Mouse (Mus musculus): ENCODE measurements around the gene Unkl.

Gene Unkl

GRCm38 (mm10) chr17:25255110-25255509, 66.9 kb downstream of the Unkl start:
- no peak for DNase-seq (ENCODE audit: low spot score)

DNA sequence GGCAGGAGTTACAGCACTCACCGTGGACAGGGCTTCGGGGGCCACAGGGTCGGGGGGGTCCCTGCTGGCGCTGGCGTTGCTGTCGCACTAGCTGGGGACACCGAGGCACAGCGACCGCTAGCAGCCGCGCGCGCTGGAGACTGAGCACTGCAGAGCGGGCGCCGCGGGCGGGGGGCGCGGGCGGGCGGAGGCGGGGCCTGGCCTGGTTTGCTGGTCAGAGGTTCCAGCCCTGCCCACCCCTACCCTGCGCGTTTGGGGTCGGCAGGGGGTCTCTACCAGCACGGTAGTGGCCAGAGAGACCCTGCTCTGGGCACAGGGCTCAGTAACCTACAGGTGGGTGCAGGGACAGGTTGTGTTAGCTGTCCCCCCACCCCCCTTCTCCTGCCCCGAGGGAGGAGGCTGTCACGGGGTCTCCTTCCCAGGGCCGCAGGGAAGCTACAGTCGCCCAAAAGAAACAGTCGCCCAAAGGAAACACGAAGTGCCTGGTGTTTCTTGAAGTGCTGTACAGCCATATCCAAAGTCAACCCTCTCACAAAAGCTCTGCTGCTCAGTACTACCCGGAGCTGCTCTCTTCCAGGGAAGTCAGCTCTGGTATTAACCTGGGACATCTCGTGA, 68.0 kb downstream of the Unkl start, which contains the start of gene Baiap3:
TSS of gene Baiap3 (minus strand) at position 225 of the 615 bp plus-strand sequence.
- no peak for DNase-seq (ENCODE audit: low spot score)

- DNase-seq (ENCODE audit: low spot score) = peak; percentile 63
Measured at GRCm38 (mm10) chr17:25257804-25258261, 69.6 kb downstream of the Unkl start.

- peak; percentile 73 for DNase-seq (ENCODE audit: low spot score)
Measured at GRCm38 (mm10) chr17:25264453-25264852, 76.3 kb downstream of the Unkl start.

DNA sequence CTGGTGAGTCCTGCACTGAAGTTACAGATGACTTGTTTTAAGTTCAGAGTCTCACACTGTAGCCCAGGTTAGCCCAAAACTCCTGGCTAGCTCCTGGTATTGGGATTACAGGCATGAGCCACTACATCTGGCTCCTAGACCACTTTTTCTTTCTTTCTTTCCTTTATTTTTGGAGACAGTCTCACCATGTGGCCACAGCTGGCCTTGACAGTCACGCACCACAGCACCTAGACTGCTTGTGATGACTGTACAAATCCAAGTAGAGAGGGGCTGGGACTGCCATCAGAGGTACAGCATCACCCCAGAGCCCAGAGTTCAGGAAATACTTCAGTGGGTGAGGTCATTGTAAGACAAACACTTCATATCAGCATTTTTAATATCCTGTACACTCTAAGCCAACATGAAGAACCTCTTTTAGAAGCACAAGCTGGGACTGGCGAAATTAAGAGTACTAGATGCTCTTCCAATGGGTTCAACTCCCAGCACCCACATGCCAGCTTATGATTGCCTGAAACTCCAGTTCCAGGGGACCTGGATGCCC, 82.7 kb downstream of the Unkl start:
- no peak for DNase-seq (ENCODE audit: low spot score)

GRCm38 (mm10) chr17:25272326-25272725, 84.1 kb downstream of the Unkl start:
- DNase-seq (ENCODE audit: low spot score) = peak; percentile 58

DNA sequence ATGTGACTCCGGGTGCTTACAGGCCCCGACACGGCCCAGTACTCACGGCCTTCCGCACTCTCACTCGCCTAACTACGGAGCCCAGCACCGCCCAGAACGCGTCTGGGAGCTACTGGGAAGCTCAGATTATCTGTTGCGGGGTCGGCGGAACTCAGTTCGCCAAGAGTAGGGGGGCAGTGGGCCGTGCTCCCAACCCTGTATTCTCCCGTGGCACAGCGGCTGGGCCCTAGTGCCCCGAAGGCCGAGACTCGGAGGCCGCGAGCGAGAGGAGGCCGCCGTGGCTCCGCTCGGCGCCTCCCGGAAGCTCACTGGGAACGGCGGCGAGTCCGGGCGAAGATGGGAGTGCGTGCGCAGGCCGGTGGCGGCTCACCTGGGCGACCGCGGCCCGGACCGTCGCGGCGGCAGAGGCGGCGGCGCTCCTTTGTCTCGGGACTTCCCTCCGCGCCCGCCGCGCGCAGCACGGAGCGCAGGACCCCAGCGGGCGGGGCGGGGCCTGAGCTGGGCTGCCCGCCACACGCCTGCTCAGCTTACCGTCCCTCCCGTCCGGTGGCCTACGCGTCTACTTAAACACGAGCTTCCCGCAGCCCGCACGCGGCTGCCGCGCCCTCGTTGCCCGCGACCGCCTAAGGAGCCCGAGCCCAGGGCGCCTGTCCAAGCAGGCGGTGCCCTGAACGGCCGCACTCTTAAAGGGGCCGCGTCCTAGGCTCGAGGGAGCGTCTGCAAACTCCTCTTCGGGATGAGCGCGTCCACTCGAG, 84.9 kb downstream of the Unkl start:
- DNase-seq (ENCODE audit: low spot score) = peak; percentile 93

GRCm38 (mm10) chr17:25273706-25274501, 85.7 kb downstream of the Unkl start:
- DNase-seq (ENCODE audit: low spot score) = peak; percentile 99

DNA sequence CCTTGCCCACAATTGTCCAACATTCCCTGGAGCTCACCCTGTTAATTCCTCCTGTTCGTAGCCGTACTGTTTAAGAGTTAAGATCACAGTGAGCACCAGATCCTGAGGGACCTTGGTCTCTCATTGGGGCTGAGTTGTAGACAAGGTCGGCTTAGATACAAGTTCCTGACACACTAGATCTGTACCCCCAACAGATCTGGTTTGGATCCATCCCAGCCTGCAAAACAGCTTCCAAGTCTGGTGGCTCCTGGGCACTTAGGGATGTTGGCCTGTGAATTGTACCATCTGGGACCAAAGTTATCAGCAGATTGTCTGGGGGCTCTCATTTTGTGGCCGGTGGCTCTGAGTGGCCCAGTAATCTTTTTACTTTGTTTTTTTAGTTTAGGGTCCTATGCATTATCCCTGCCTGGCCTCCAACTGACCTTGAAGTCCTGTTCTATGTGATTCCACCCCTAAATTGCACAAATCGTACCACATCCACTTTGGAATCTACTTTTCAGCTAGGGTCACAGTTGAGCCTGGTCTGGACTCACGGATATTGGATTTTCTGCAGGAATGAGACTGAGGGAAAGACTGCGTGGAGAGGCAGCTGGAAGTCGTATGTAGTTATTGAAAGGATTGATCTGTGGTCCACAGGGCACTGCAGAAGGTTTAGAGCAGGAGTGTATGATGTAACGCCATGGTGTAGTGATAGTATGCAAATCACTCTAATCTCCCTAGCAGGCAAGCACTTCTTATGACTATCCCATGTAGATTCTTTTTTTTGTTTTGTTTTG, 86.6 kb downstream of the Unkl start, which contains the start of gene Ube2i:
TSS of gene Ube2i (minus strand) at position 52 of the 776 bp plus-strand sequence.
- DNase-seq (ENCODE audit: low spot score) = no peak

- DNase-seq (ENCODE audit: low spot score) = no peak
Measured at GRCm38 (mm10) chr17:25275833-25276232, 87.6 kb downstream of the Unkl start.

- DNase-seq (ENCODE audit: low spot score) = peak; percentile 53
Measured at GRCm38 (mm10) chr17:25282133-25282532, 93.9 kb downstream of the Unkl start.

Measured in MN1 (cell line).